Mouse (Mus musculus) G1E (cell line): ENCODE data around the gene Shroom3. TPM values are rescaled to one million over a fixed set of nuclear protein-coding genes. Genes with fewer than 3 reads are reported as not detected.

ENCODE experiments used
- ATAC-seq: 2 replicates; pipeline ENCODE4 v1.8.0; 2016; ENCODE audit warnings: mild to moderate bottlenecking; ENCODE audit not compliant: insufficient number of reproducible peaks, poor library complexity, low FRiP score, severe bottlenecking; ENCODE audit errors: extremely low read depth
- DNase-seq: peaks from one replicate; pipeline ENCODE4 v3.0.0; 2012; ENCODE audit warnings: low spot score
- H3K27me3 ChIP-seq: 2 replicates; pipeline ENCODE4 v1.6.1; 2012; ENCODE audit warnings: mild to moderate bottlenecking, low read length, inconsistent platforms; ENCODE audit not compliant: insufficient read depth
- H3K36me3 ChIP-seq: replicated peaks from 2 replicates; pipeline ENCODE3; 2012; ENCODE audit warnings: mild to moderate bottlenecking, inconsistent platforms
- H3K4me1 ChIP-seq: 2 replicates; pipeline ENCODE4 v1.6.1; 2012; ENCODE audit warnings: low read depth, low read length, inconsistent platforms, mixed read lengths; ENCODE audit not compliant: insufficient read depth
- H3K4me3 ChIP-seq: 2 replicates; pipeline ENCODE4 v1.5.1; 2012; ENCODE audit warnings: low read depth, mild to moderate bottlenecking, inconsistent platforms, low read length, moderate library complexity, mixed read lengths
- H3K9me3 ChIP-seq: replicated peaks from 2 replicates; pipeline ENCODE4 v1.6.1; 2012; ENCODE audit warnings: inconsistent platforms
- CTCF ChIP-seq: IDR thresholded peaks from 2 replicates; pipeline ENCODE4 v1.5.1; 2012; ENCODE audit warnings: low read depth, low read length, inconsistent platforms, mixed read lengths
- GATA1 ChIP-seq: IDR thresholded peaks from 2 replicates; pipeline ENCODE4 v1.6.1; 2012; ENCODE audit warnings: borderline replicate concordance, low read length, inconsistent platforms, mixed read lengths
- GATA2 ChIP-seq: IDR thresholded peaks from 2 replicates; pipeline ENCODE4 v1.6.1; 2012; ENCODE audit warnings: low read depth, low read length, inconsistent platforms, borderline replicate concordance
- POLR2AphosphoS5 ChIP-seq: IDR thresholded peaks from 2 replicates; pipeline ENCODE4 v1.6.1; 2012; ENCODE audit warnings: low read depth, low read length, inconsistent platforms; ENCODE audit not compliant: insufficient replicate concordance
- TAL1 ChIP-seq: conservative IDR thresholded peaks from 2 replicates; pipeline ENCODE4 v1.6.1; 2012; ENCODE audit warnings: low read depth, low read length, inconsistent platforms, mixed read lengths
- polyA plus RNA-seq: library from polyadenylated mRNA; stranded (reverse); fragments of >175 nt; gene quantifications from 2 replicates; pipeline ENCODE4 v1.2.3, GENCODE M21; 2012
- total RNA-seq, 2 experiments: library from RNA; stranded (forward) in 1 of 2; stranded (reverse) in 1 of 2; fragments of 200-1000 nt in 1 of 2; fragments of >200 nt in 1 of 2; fragmentation: Nextera tagmentation in 1 of 2; gene quantifications; 2 replicates each; pipeline ENCODE4 v1.2.3; 2014 to 2017

Shroom3 gene
- total RNA-seq (2014; fragmentation: Nextera tagmentation): not detected in 2 replicates
- 0.60 and 0.93 TPM in 2 replicates for total RNA-seq (2017)
- polyA plus RNA-seq: not detected in 2 replicates

DNA sequence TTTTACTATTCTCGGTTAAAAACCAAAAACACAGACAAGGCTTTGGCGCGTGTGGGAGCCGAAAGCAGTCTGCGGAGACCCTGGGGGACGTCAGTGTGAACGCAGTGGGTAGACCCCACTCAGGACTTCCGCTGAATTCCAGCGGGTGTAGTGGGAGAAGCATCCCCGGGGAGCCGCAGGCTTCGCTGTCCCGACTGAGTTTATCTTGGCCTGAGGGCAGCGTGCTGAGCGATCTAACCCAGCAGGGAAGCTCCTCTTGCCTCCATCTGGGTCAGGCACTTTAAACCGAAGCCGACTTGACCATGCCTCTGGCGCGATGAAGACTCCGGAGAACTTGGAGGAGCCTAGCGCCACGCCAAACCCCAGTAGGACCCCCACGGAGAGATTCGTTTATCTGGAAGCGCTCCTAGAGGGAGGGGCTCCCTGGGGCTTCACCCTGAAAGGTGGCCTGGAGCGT is at the start of gene Shroom3:
Gene Shroom3, plus strand, starts transcription at position 85 of the 457 bp plus-strand sequence.
- Histone ChIP-seq H3K9me3 (no peaks in the 10 kb centered on the region), H3K4me3 (no peak within 1 kb of the TSS), H3K36me3 (no peaks in the 10 kb centered on the region), H3K4me1 (no peaks in the 10 kb centered on the region), H3K27me3 (peaks cover 6% of the 10 kb centered on the region; the same call in 1 of the 2 replicates)
- no peak for TF ChIP-seq TAL1
- TF ChIP-seq POLR2AphosphoS5: no peak
- no peak for TF ChIP-seq CTCF
- ATAC-seq (no peak), DNase-seq (no peak)

DNA sequence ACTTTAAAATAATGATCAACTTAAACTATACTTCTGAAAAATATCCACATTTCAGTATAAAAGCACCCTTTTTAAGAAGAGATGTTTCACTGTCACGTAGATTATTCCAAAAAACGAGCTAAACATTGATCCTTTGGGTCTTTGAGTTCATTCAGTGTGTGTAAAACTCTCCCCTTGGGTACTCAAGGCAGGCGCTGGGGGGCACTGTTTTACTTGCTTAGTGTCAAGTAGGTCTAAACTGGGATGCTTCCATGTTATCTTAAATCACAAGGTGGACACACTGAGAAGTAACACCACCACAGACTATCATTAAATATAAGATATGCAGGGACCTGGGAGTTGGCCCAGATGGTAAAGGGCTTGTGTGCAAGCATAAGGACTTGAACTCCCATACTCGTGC is 49.7 kb upstream of the Shroom3 start:
- H3K4me3 ChIP-seq: no peak overlapping the region
- ATAC-seq: no peak
- no peaks in the 10 kb centered on the region for H3K4me1 ChIP-seq
- no peaks in the 10 kb centered on the region for H3K36me3 ChIP-seq
- no peak for DNase-seq
- TF ChIP-seq POLR2AphosphoS5 (no peak), GATA1 (no peak), GATA2 (no peak), CTCF (no peak), TAL1 (no peak)
- no peaks in the 10 kb centered on the region; the same call in 1 of the 2 replicates for H3K27me3 ChIP-seq
- no peaks in the 10 kb centered on the region for H3K9me3 ChIP-seq

DNA sequence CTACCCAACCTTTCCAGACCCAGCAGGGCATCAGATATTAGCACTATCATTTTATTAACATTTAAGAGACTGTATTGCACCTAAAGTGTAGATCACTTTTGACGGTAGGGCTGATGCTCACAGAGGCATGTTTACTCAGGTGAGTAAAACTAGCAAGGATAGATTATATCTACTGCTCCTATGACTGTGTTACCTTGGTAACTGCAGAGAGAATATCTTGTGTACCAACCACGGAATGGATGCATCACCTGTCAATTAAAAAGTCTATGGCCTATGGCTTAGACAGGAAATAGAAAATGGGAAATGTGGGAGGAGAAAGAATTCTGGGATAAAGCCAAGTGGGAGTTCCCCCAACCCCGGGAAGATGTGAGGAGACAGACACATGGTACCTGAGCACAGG is 48.3 kb upstream of the Shroom3 start:
- no peaks in the 10 kb centered on the region; the same call in 1 of the 2 replicates for H3K27me3 ChIP-seq
- H3K4me1 ChIP-seq: no peaks in the 10 kb centered on the region
- H3K4me3 ChIP-seq: no peak overlapping the region
- TF ChIP-seq TAL1 (no peak), GATA2 (no peak), GATA1 (no peak), CTCF (no peak), POLR2AphosphoS5 (no peak)
- DNase-seq: no peak
- H3K9me3 ChIP-seq: no peaks in the 10 kb centered on the region
- no peak for ATAC-seq
- no peaks in the 10 kb centered on the region for H3K36me3 ChIP-seq

DNA sequence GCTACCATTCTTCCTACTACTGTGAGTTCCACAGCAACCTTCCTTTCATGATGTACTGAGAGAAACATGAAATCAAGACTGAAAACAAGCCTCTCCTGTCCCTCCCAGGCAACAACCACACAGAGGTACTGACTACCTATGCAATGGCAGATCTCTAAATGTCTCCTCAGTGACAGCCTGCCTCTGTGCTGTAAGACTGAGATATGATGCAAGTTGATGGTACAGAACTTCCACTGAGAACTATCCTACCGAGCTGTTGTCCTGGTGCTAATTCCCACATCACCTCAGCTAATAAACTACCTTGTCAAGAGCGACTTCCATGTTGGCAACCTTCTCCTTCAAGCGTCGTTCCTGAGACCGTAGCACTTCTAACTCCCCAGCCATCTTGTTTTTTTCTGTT is 47.3 kb upstream of the Shroom3 start:
- Histone ChIP-seq H3K4me1 (no peaks in the 10 kb centered on the region), H3K4me3 (no peak overlapping the region), H3K36me3 (no peaks in the 10 kb centered on the region), H3K9me3 (no peaks in the 10 kb centered on the region), H3K27me3 (no peaks in the 10 kb centered on the region; the same call in 1 of the 2 replicates)
- ATAC-seq (no peak), DNase-seq (no peak)
- TF ChIP-seq CTCF: no peak
- no peak for TF ChIP-seq TAL1
- TF ChIP-seq GATA2: no peak
- TF ChIP-seq GATA1: no peak
- TF ChIP-seq POLR2AphosphoS5: no peak

DNA sequence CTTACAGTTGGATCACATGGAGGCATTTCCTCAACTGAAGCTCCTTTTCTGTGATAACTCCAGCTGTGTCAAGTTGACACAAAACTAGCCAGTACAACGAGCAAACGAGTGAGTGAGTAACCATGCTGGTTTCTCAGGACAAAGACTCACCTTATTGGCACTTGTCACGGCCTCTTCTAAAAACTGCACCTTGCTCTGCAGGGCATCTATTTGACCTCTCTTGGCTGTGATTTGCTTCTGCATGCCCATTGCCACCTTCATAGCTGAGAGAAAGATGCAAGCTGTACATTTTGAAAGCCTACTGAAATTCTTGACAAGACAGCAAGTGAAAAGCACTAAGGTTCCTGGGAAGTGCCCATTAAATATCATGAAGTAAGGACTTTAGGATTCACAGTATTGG is 42.4 kb upstream of the Shroom3 start:
- Histone ChIP-seq H3K9me3 (no peaks in the 10 kb centered on the region), H3K4me3 (no peak overlapping the region), H3K27me3 (no peaks in the 10 kb centered on the region), H3K4me1 (no peaks in the 10 kb centered on the region), H3K36me3 (no peaks in the 10 kb centered on the region)
- DNase-seq (no peak), ATAC-seq (no peak)
- TF ChIP-seq GATA2 (no peak), POLR2AphosphoS5 (no peak), TAL1 (no peak), CTCF (no peak), GATA1 (no peak)

- Histone ChIP-seq H3K36me3 (no peaks in the 10 kb centered on the region), H3K4me1 (no peaks in the 10 kb centered on the region), H3K4me3 (no peak overlapping the region), H3K9me3 (no peaks in the 10 kb centered on the region), H3K27me3 (no peaks in the 10 kb centered on the region)
- DNase-seq (no peak), ATAC-seq (no peak; the same call in 1 of the 2 replicates)
- no peak for TF ChIP-seq GATA2
- TF ChIP-seq CTCF: no peak
- TF ChIP-seq TAL1: no peak
- TF ChIP-seq GATA1: no peak
- TF ChIP-seq POLR2AphosphoS5: no peak
These were observed 27.0 kb upstream of the Shroom3 start for GRCm38 (mm10) chr5:92656256-92656655.

- ATAC-seq (no peak), DNase-seq (no peak)
- no peaks in the 10 kb centered on the region for H3K27me3 ChIP-seq
- no peaks in the 10 kb centered on the region for H3K36me3 ChIP-seq
- no peak overlapping the region for H3K4me3 ChIP-seq
- H3K4me1 ChIP-seq: no peaks in the 10 kb centered on the region
- no peaks in the 10 kb centered on the region for H3K9me3 ChIP-seq
- no peak for TF ChIP-seq CTCF
- no peak for TF ChIP-seq POLR2AphosphoS5
- TF ChIP-seq TAL1: no peak
- TF ChIP-seq GATA1: no peak
- TF ChIP-seq GATA2: no peak
These were observed 18.9 kb upstream of the Shroom3 start for GRCm38 (mm10) chr5:92664321-92664720.
